Mouse (Mus musculus): ENCODE data around the gene Trex2.

DNA sequence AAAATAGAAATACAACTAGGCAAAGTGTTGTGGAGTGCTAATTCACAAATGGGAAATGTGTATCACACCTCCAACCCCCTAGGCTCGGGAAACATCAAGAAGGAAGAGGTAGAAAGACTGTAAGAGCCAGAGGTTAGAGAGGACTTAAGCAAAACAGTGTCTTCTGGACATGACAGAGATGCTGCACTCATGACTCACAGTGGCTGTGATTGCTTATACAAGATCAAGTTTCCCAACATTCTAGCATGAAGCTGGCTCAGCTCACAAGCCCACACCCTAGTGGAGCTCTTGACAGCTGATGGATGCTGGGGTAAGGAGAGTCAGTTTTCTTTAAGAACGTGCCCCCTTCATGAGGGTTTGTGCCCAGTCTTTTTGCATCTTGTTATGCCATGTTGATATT, 6.3 kb upstream of the Trex2 start:
- no peak for TF ChIP-seq USF1 (IDR thresholded peaks at IDR 0.05; ENCODE audit: low read depth, low read length)
- no peak for TF ChIP-seq USF2 (IDR thresholded peaks at IDR 0.05; ENCODE audit: borderline replicate concordance in 1 of 2, insufficient read depth in 1 of 2, low read depth in 1 of 2, low read length in 2 of 2)
- no peak for TF ChIP-seq MAFK (IDR thresholded peaks at IDR 0.05; ENCODE audit: borderline replicate concordance, low read depth, low read length)
- no peak for TF ChIP-seq RCOR1 (IDR thresholded peaks at IDR 0.05; ENCODE audit: low read depth, low read length)
- no peak for TF ChIP-seq EP300 (IDR thresholded peaks at IDR 0.05; ENCODE audit: low read depth in 1 of 2, low read length in 2 of 2)
